Mouse (Mus musculus) gastrocnemius, postnatal 14 days (tissue): ENCODE results near the gene Mfge8. TPM values are rescaled to one million over a fixed set of nuclear protein-coding genes. Genes with fewer than 3 reads are reported as not detected.

Source experiments
- DNase-seq: peaks from one replicate; pipeline ENCODE4 v3.0.0; 2021; ENCODE audit warnings: mixed read lengths
- intact Hi-C: fragments of 180-260 bp; cut with DNase I; formaldehyde crosslinking; loops from one replicate; pipeline ENCODE4 v1.15.1; 2025; ENCODE audit warnings: low total_unique reads
- total RNA-seq, 2 experiments: library from RNA; stranded (reverse); gene quantifications; 2 replicates each; pipeline ENCODE4 v1.2.3; 2021

The Mfge8 gene
- total RNA-seq, 2 experiments from 2014 or later = 67.9 to 70.7 TPM

DNA sequence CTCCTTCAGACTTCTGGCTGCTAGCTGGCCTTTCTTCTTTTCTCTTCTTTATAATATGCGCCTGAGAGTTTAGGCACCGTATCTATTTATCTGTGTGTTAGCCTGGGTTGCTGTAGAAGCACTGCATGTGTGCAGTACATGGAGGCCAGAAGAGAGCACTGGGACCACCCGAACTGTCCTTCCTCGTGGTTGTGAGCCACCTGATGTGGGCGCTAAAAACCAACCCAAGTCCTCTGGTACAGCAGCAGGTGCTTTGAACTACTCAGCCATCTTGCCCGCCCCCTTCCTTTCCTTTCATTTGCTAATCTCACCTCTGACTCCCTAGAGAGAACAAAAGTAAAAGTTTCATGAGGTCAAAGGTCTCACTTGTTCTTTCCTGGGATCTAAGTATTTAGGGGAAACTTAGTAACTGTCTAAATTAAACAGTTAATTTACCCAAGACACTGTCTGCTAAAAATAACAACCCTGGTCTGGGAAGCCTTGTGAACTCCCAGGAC is 9.5 kb downstream of the Mfge8 start:
- intact Hi-C loops = no loop called here
- no peak for DNase-seq

DNA sequence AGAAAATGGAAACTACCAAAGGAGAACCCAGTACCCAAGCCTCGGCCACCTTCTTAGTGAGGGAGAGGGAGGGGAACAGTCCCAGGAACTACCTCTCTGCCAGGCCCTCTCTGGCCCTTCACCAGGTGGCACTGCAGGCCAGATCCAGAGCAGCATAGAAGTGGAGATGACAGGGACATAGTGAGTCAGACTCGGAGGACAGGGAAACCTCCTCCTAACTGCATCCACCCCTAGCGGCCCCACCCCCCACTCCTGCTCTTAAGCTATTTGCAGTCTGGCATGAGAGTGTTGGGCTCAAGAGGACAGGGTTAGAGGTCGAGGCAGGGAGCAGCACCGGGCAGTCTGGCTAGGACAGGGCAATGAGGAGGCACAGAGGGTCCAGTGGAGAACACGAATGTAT is 15.5 kb downstream of the Mfge8 start:
- DNase-seq = no peak
- intact Hi-C loops = no loop called here

DNA sequence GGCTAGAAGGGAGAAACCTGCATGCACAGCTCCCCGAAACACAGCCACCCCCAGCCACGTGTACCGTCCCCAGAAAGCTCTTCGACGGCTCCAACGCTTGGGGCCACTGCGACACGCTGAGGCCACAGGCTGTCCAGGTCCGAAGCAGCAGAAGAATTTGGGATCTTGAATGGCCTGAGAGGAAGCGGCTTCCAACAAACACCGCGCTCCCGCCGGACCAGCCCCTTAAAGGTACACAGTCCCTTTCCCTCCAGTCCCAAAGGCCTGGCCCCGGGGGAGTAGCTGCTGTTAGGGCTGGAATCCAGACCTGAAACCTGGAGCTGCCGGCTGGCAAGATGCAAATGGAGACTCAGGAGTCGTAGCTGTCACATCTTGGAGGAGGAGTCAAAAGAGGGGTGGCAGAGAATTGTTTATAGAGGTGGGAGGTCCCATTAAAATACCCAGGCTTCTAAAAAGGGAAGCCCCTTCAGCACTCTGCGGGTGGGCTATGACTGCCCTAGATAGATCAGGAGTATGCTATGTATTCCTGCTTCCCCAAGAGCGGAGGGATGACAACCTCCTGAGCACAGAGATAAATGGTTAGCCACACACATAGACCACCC is 17.9 kb downstream of the Mfge8 start, which contains the start of gene Hapln3:
Gene Hapln3 (minus strand): TSS at position 176 of the 602 bp plus-strand sequence.
- intact Hi-C loops = no loop called here
- DNase-seq = no peak

DNA sequence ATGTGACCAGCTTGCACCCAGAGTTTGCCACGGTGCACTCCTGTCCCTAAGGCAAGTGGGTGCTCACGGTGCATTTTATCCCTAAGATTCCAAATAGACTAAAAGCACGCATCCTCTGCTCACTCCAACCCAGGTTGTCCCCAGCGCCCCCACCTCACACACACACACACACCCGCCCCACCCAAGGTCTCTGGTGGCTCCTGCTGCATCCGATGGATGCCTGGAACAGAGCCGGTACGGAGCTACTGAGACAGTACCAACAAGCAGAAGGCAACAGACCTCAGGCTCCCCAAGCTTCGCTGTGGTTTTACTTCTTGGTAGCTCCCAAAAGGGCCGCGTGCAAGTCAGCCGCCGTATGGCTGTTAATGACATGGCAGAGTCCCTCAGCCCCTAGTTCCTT is 18.5 kb downstream of the Mfge8 start:
- DNase-seq = no peak
- intact Hi-C loops = no loop called here

DNA sequence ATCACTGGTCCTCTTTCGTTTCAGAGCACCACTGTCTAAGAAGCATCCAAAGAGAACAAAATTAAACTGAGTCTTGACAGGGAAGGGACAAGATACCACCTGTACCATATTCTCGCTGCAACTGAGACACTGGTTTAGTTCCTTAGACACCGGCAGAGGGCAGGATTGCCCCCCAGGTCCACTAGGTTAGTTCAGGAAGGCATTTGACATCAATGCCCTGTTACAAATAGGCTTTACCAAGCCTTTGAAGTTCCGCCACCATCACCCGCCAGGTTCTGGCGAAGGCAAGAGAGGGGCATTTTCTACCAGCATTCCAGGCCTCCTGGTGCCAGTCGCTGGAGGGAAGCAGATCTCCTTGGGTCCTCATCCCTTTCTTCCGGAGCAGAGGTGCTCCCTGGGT is 19.0 kb downstream of the Mfge8 start:
- DNase-seq = no peak
- intact Hi-C loops = no loop called here

DNA sequence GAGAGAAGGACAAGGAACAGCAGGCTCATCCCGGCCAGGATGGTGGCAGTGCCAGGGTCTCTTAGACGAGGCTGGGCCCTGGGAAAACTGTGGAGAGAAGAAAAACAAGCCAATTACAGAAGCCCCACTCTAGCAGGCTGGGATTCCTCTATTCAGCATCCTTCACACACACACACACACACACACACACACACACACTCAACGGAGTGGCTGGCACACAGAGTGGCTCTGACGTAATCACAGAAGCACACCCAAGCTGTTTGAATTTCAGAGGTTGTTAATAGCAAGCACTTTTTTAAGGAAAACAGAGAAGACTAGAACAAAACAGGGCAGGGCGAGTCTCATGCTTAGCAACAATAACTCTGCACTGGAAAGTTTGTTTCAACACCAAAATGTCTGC is 25.4 kb downstream of the Mfge8 start:
- intact Hi-C loops = no loop called here
- DNase-seq = no peak

DNA sequence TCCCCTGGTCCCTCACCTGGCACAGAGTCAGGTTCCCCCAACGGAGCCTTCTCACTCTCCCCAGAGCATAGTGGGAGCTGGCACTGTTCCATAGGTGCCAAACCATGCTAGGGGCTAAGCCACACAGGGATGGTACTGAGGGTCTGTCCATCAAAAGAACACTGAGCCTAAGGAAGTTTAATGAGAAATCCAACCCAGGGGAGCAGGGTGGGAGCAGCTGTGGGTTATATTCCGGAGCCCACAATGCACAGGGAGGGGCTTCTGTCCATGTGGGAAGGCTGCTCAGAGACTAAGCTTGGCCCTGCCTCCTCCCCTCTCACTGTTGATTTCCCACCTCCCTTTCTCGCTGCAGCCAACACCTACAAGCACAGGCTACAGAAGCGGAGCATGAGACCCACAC is 35.0 kb downstream of the Mfge8 start:
- no peak for DNase-seq
- intact Hi-C loops = no loop called here

DNA sequence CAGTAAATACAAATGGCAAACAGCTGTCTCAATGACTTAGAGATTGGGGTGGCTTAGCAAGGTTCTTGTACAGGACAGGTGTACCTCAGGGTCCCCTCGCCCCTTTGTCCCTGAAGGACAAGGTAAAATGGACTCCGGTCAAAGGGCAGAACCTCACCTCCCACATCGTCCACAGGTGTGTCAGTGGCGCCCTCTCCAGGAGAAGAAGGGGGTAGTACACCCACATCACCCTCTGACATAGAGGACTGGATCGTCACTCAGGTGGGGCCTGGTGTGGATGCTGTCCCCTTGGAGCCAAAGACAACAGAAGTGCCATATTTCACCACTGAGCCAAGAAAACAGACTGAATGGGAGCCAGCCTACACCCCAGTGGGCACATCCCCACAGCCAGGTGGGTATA is 52.4 kb downstream of the Mfge8 start:
- no peak for DNase-seq
- intact Hi-C loops = no loop called here

DNA sequence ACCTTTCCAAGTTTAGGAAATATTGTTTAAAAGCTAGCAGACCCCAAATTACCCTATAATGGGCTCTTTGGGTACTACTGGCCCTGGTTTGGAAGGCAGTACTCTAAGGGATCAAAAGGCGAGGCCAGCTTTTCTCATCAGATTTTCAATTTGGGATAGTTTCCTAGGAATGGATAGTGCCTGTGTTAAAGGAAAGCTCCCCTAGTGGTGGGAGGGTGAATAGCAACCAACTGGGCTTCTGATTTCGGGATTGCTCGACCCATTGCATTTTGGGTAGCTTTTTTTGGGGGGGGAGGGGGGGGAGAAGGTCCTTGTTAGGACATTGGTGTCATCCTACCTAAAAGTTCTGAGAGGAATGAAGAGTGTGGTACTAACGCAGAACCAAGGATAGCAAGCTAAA is 59.7 kb downstream of the Mfge8 start:
- DNase-seq = no peak
- intact Hi-C loops = no loop called here

Other genes starting within 250 kb of the Mfge8 start
- gene Isg20, start 235.6 kb downstream of the Mfge8 start, total RNA-seq = 1 to 10 TPM; 1.0 to 1.2 TPM
- gene Acan, start 95.6 kb downstream of the Mfge8 start, total RNA-seq = 1 to 10 TPM; 2.0 to 2.4 TPM
- gene Hapln3, start 18.0 kb downstream of the Mfge8 start, total RNA-seq = under 1 TPM; 0.49 to 0.55 TPM
- 10 to 100 TPM in 1 of 2 experiments, 1 to 10 TPM in 1; 8.7 to 11.7 TPM for gene Abhd2, start 124.1 kb upstream of the Mfge8 start, total RNA-seq
- not detected for gene Rlbp1, start 238.0 kb upstream of the Mfge8 start, total RNA-seq
- under 1 TPM; 0.66 to 0.86 TPM for gene Fanci, start 242.9 kb upstream of the Mfge8 start, total RNA-seq